Mouse (Mus musculus): Measurements from ENCODE around the gene Usf3. TPM values are rescaled to one million over a fixed set of nuclear protein-coding genes. Genes with fewer than 3 reads are reported as not detected.

The Usf3 gene
- total and polyA plus RNA-seq, 3 experiments: 4.0 to 8.5 (median 5.2) TPM

- no peaks in the 10 kb centered on the region for H3K9me3 ChIP-seq (replicated peaks; ENCODE audit: low read length)
- peak overlapping the region; percentile 67 to 92 (median 79) for H3K4me3 ChIP-seq (replicated peaks in 1 of 3; ENCODE audit: low read depth in 2 of 3, low read length in 2 of 3, poor library complexity in 1 of 3)
- in situ Hi-C loops (cut with MboI; ENCODE audit: low pct_ligation_motif_present, low pct_unique_long_range_greater_than_20kb, low sequenced_read_pairs): no loop called here
- H3K27me3 ChIP-seq (replicated peaks): no peaks in the 10 kb centered on the region
- peaks cover 0 to 40% of the 10 kb centered on the region in 2 experiments; a peak in 2 of 4 replicates for H3K4me1 ChIP-seq (ENCODE audit: control insufficient read depth in 1 of 2, insufficient read depth in 2 of 2)
- peak overlapping the region; percentile 77 for H3K9ac ChIP-seq (ENCODE audit: insufficient read depth, low read depth)
- dilution Hi-C loops (cut with MboI; ENCODE audit: extremely low pct_ligation_motif_present, extremely low pct_unique_long_range_greater_than_20kb, low sequenced_read_pairs): no loop called here
- H3K79me2 ChIP-seq (replicated peaks; ENCODE audit: control insufficient read depth, extremely low read depth, insufficient read depth, poor library complexity, severe bottlenecking): peaks cover 36% of the 10 kb centered on the region
- DNase-seq (ENCODE audit: extremely low read depth): peak; percentile 31
- TF ChIP-seq POLR2AphosphoS2 (IDR thresholded peaks at IDR 0.05; ENCODE audit: low read depth, low read length) (no peak), USF2 (conservative IDR thresholded peaks at IDR 0.05; ENCODE audit: low read depth, low read length) (no peak), ELF1 (IDR thresholded peaks at IDR 0.05; ENCODE audit: low read depth, low read length) (no peak), CHD1 (IDR thresholded peaks at IDR 0.05; ENCODE audit: low read depth, low read length) (no peak), TCF12 (IDR thresholded peaks at IDR 0.05; ENCODE audit: low read depth, low read length) (peak; percentile 55; the same call in 1 of the 2 replicates), MAFK (IDR thresholded peaks at IDR 0.05; ENCODE audit: insufficient replicate concordance, low read length) (no peak), POLR2A (IDR thresholded peaks at IDR 0.05; ENCODE audit: low read depth, low read length) (no peak), ETS1 (conservative IDR thresholded peaks at IDR 0.05; ENCODE audit: low read depth, low read length) (no peak)
- H3K36me3 ChIP-seq (replicated peaks in 1 of 2; ENCODE audit: control insufficient read depth in 1 of 2, insufficient read depth in 1 of 2, low read length in 1 of 2): peaks cover 0 to 9% of the 10 kb centered on the region in 2 experiments
- H3K27ac ChIP-seq (ENCODE audit: insufficient read depth, low read depth): peak overlapping the region; percentile 9
- H3K4me2 ChIP-seq (ENCODE audit: insufficient read depth, low read depth, poor library complexity, severe bottlenecking): peak overlapping the region; percentile 79
Observed at GRCm38 (mm10) chr16:44138377-44138978, 34.6 kb upstream of the Usf3 start.

- Histone ChIP-seq H3K4me1 (ENCODE audit: control insufficient read depth in 1 of 2, insufficient read depth in 2 of 2) (peaks cover 0 to 44% of the 10 kb centered on the region in 2 experiments; a peak in 2 of 4 replicates), H3K27me3 (replicated peaks) (no peaks in the 10 kb centered on the region), H3K9me3 (replicated peaks; ENCODE audit: low read length) (no peaks in the 10 kb centered on the region), H3K4me2 (ENCODE audit: insufficient read depth, low read depth, poor library complexity, severe bottlenecking) (peak overlapping the region; percentile 23; the same call in 1 of the 2 replicates), H3K36me3 (replicated peaks in 1 of 2; ENCODE audit: control insufficient read depth in 1 of 2, insufficient read depth in 1 of 2, low read length in 1 of 2) (peaks cover 0 to 13% of the 10 kb centered on the region in 2 experiments), H3K79me2 (replicated peaks; ENCODE audit: control insufficient read depth, extremely low read depth, insufficient read depth, poor library complexity, severe bottlenecking) (peaks cover 40% of the 10 kb centered on the region), H3K27ac (ENCODE audit: insufficient read depth, low read depth) (peak overlapping the region; percentile 84), H3K4me3 (replicated peaks in 1 of 3; ENCODE audit: low read depth in 2 of 3, low read length in 2 of 3, poor library complexity in 1 of 3) (peak overlapping the region; percentile 67 to 92 (median 79)), H3K9ac (ENCODE audit: insufficient read depth, low read depth) (peak overlapping the region; percentile 92)
- peak; percentile 98 for DNase-seq (ENCODE audit: extremely low read depth)
- in situ Hi-C loops (cut with MboI; ENCODE audit: low pct_ligation_motif_present, low pct_unique_long_range_greater_than_20kb, low sequenced_read_pairs) (no loop called here), dilution Hi-C loops (cut with MboI; ENCODE audit: extremely low pct_ligation_motif_present, extremely low pct_unique_long_range_greater_than_20kb, low sequenced_read_pairs) (no loop called here)
- TF ChIP-seq POLR2A (IDR thresholded peaks at IDR 0.05; ENCODE audit: low read depth, low read length) (0 out of 2 replicates have a peak, but pooled peaks have one; percentile 24), MYC (IDR thresholded peaks at IDR 0.05; ENCODE audit: low read depth, low read length) (peak; percentile 94), GABPA (IDR thresholded peaks at IDR 0.05; ENCODE audit: insufficient replicate concordance, low read depth, low read length) (no peak), NELFE (IDR thresholded peaks at IDR 0.05; ENCODE audit: low read depth, low read length) (peak; percentile 52), EP300 (IDR thresholded peaks at IDR 0.05; ENCODE audit: low read length) (peak; percentile 63), USF2 (conservative IDR thresholded peaks at IDR 0.05; ENCODE audit: low read depth, low read length) (peak; percentile 96), BHLHE40 (IDR thresholded peaks at IDR 0.05; ENCODE audit: low read depth, low read length) (peak; percentile 98), HCFC1 (IDR thresholded peaks at IDR 0.05; ENCODE audit: low read depth, low read length) (peak; percentile 85), MAX (IDR thresholded peaks at IDR 0.05; ENCODE audit: low read length) (peak; percentile 78), ZNF384 (IDR thresholded peaks at IDR 0.05; ENCODE audit: low read depth, low read length) (peak; percentile 98), ETS1 (conservative IDR thresholded peaks at IDR 0.05; ENCODE audit: low read depth, low read length) (peak; percentile 3; the same call in 1 of the 2 replicates), MXI1 (IDR thresholded peaks at IDR 0.05; ENCODE audit: low read depth, low read length) (peak; percentile 96), ELF1 (IDR thresholded peaks at IDR 0.05; ENCODE audit: low read depth, low read length) (peak; percentile 72; the same call in 1 of the 2 replicates), SIN3A (IDR thresholded peaks at IDR 0.05; ENCODE audit: low read length) (peak; percentile 97), TBP (conservative IDR thresholded peaks at IDR 0.05; ENCODE audit: low read depth, low read length) (no peak; the same call in 1 of the 2 replicates), UBTF (IDR thresholded peaks at IDR 0.05; ENCODE audit: low read depth, low read length) (no peak), E2F4 (IDR thresholded peaks at IDR 0.05; ENCODE audit: insufficient replicate concordance, low read depth, low read length) (peak; percentile 79; the same call in 1 of the 2 replicates), MEF2A (IDR thresholded peaks at IDR 0.05; ENCODE audit: borderline replicate concordance, low read depth, low read length) (0 out of 2 replicates have a peak, but pooled peaks have one; percentile 36), CTCF (conservative IDR thresholded peaks at IDR 0.05 in 1 of 2, IDR thresholded peaks at IDR 0.05 in 1 of 2; ENCODE audit: low read depth in 2 of 2, low read length in 2 of 2) (no peak), USF1 (IDR thresholded peaks at IDR 0.05; ENCODE audit: low read depth, low read length) (peak; percentile 87), CHD1 (IDR thresholded peaks at IDR 0.05; ENCODE audit: low read depth, low read length) (no peak; the same call in 1 of the 2 replicates)
Observed at GRCm38 (mm10) chr16:44138979-44139535, 34.0 kb upstream of the Usf3 start.

Data from CH12.LX (cell line).